ENCODE assay signal across 18 mouse cellular contexts in the genomic region with DNA sequence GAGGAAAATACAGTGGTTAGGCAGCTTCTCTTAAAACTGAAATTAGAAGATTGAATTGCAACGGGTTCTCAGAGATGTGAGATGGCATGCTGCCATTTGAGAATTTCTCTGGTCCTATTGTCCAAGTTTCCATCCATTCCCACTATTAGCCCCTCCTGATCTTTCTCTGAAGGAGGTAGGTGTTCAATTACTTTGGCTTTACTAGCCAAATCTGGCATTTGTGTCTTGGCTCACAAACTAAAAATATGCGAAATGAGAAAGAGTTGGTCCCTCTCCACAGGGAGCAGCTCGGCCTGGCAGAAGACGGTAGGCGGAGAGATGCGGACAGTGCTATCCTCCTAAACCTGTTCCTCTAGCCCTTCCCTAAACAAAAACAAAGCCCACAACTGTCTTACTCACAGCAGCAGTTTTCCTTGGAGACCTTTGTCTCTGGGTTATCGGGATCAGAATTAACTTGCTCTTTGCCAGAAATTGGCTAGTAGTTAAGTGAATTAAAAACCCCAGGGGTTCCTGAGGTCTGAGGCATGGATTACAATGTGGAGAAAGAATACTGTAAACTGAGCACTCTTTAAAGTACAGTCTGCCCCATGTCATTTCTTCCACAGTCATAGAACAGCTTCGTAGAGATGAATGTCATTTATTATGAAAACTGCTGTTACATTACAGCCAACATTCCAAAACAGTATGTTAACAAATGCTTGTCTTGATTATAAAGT. TPM values are rescaled to one million over a fixed set of nuclear protein-coding genes. Genes with fewer than 3 reads are reported as not detected.
DNase-seq lines count a peak whose midpoint lies in the region; ATAC-seq and TF ChIP-seq lines count a peak whose summit lies in the region.
"Had no signal": no experiment of that assay in that cellular context is flagged by ENCODE, and none has a peak within 500 bp of the region (broad histone marks: within the 10 kb centered on the region; RNA-seq: fewer than 3 reads in every experiment).

No protein-coding gene starts in this region.

- ATAC-seq in heart, embryonic 12.5 days (ENCODE audit: insufficient number of reproducible peaks, low FRiP score): no peak
- peak; percentile 54 for ATAC-seq in Patski
- peak; percentile 50; the same call in 1 of the 2 replicates for ATAC-seq in limb, embryonic 14.5 days (ENCODE audit: low FRiP score, low read depth)
- no peak for ATAC-seq in hindbrain, embryonic 16.5 days
- ATAC-seq: CD4-positive, CD25-positive, alpha-beta regulatory T cell, adult 4 months; intestine, postnatal 0 days had no signal

- peak; percentile 40 for DNase-seq in heart, adult 11 months
- no peak for DNase-seq in Patski (ENCODE audit: low read depth, low spot score)
- peak; percentile 67 for DNase-seq in cerebellum, adult 9-10 months
- peak; percentile 61 for DNase-seq in limb, embryonic 14.5 days (ENCODE audit: low spot score)
- no peak for DNase-seq in yolk sac, embryonic 10.5 days (ENCODE audit: low spot score)
- DNase-seq in thymus, postnatal 0 days (ENCODE audit: low spot score): no peak
- DNase-seq: heart, adult 18-20 months; kidney, postnatal 25 days; left cerebral cortex, postnatal 4 days; lung, postnatal 10 days; spleen, adult 18-20 months had no signal

- H3K4me2 ChIP-seq in heart, embryonic 12.5 days: no peak overlapping the region
- no peak overlapping the region for H3K4me2 ChIP-seq in limb, embryonic 14.5 days (replicated peaks; ENCODE audit: low read depth, low read length, severe bottlenecking)
- no peak overlapping the region for H3K4me2 ChIP-seq in hindbrain, embryonic 16.5 days (ENCODE audit: low read length)
- H3K4me2 ChIP-seq: hindbrain, embryonic 12.5 days; liver, embryonic 15.5 days had no signal

- no peak for TF ChIP-seq CTCF in Patski (IDR thresholded peaks at IDR 0.05)

- 76% methylated on average over 8 of the region's 8 CpGs for WGBS in heart, embryonic 12.5 days
- WGBS in limb, embryonic 14.5 days: 50% methylated on average over 8 of the region's 8 CpGs
- 42% methylated on average over 8 of the region's 8 CpGs for WGBS in hindbrain, embryonic 16.5 days

- H3K27ac ChIP-seq in heart, embryonic 12.5 days (ENCODE audit: poor library complexity, severe bottlenecking): no peak overlapping the region
- no peak overlapping the region for H3K27ac ChIP-seq in limb, embryonic 14.5 days (replicated peaks; ENCODE audit: low read depth, low read length)
- no peak overlapping the region for H3K27ac ChIP-seq in hindbrain, embryonic 16.5 days (ENCODE audit: low read depth, low read length)
- H3K27ac ChIP-seq: hindbrain, embryonic 12.5 days; liver, embryonic 15.5 days had no signal

- POLR2A ChIA-PET in Patski (lab: Charles Lee): interaction anchor here (0.6 to 0.8 kb wide), 2 partner anchors 11 to 75 kb away, joined by 3 read pairs; no protein-coding TSS in a partner anchor

- in situ Hi-C loops in Patski (cut with MboI; ENCODE audit: low pct_unique_long_range_greater_than_20kb): no loop called here

- peaks cover 37% of the 10 kb centered on the region for H3K36me3 ChIP-seq in heart, embryonic 12.5 days
- H3K36me3 ChIP-seq in limb, embryonic 14.5 days (ENCODE audit: control insufficient read depth, insufficient read depth, low read length): peaks cover 22% of the 10 kb centered on the region
- H3K36me3 ChIP-seq in hindbrain, embryonic 16.5 days (ENCODE audit: control insufficient read depth, insufficient read depth, low read length): peaks cover 18% of the 10 kb centered on the region

- no peak for TF ChIP-seq POLR2A in limb, embryonic 14.5 days (IDR thresholded peaks at IDR 0.05; ENCODE audit: borderline replicate concordance, extremely low read depth, insufficient read depth, insufficient read length)

- no peaks in the 10 kb centered on the region for H3K27me3 ChIP-seq in heart, embryonic 12.5 days (replicated peaks)
- no peaks in the 10 kb centered on the region for H3K27me3 ChIP-seq in Patski
- no peaks in the 10 kb centered on the region for H3K27me3 ChIP-seq in limb, embryonic 14.5 days (ENCODE audit: control insufficient read depth, insufficient read depth, low read length)
- H3K27me3 ChIP-seq in hindbrain, embryonic 16.5 days (replicated peaks; ENCODE audit: control insufficient read depth, insufficient read depth, low read length): no peaks in the 10 kb centered on the region
- H3K27me3 ChIP-seq: hindbrain, embryonic 12.5 days; liver, embryonic 15.5 days had no signal

- no peak overlapping the region for H3K4me3 ChIP-seq in heart, embryonic 12.5 days
- no peak overlapping the region for H3K4me3 ChIP-seq in limb, embryonic 14.5 days (replicated peaks; ENCODE audit: low read length)
- H3K4me3 ChIP-seq in hindbrain, embryonic 16.5 days (ENCODE audit: low read length): no peak overlapping the region
- H3K4me3 ChIP-seq: hindbrain, embryonic 12.5 days; liver, embryonic 15.5 days; midbrain, embryonic 10.5 days had no signal

- no peak overlapping the region for H3K9ac ChIP-seq in heart, embryonic 12.5 days
- no peak overlapping the region for H3K9ac ChIP-seq in limb, embryonic 14.5 days (ENCODE audit: low read depth, low read length, severe bottlenecking)
- no peak overlapping the region for H3K9ac ChIP-seq in hindbrain, embryonic 16.5 days (ENCODE audit: low read depth, low read length)
- H3K9ac ChIP-seq: hindbrain, embryonic 12.5 days; liver, embryonic 15.5 days had no signal

- no peaks in the 10 kb centered on the region for H3K9me3 ChIP-seq in heart, embryonic 12.5 days (replicated peaks)
- H3K9me3 ChIP-seq in limb, embryonic 14.5 days (ENCODE audit: control insufficient read depth, low read length): no peaks in the 10 kb centered on the region
- H3K9me3 ChIP-seq in hindbrain, embryonic 16.5 days (ENCODE audit: control insufficient read depth, low read length): no peaks in the 10 kb centered on the region
- H3K9me3 ChIP-seq: hindbrain, embryonic 12.5 days; liver, embryonic 15.5 days; midbrain, embryonic 10.5 days had no signal

- CTCF ChIA-PET in Patski (lab: Charles Lee): interaction anchor here (0.7 to 2.7 kb wide), 4 partner anchors 11 to 75 kb away, joined by 3 to 8 read pairs (median 4); a partner anchor contains a TSS

- no peaks in the 10 kb centered on the region for H3K4me1 ChIP-seq in heart, embryonic 12.5 days (replicated peaks)
- H3K4me1 ChIP-seq in limb, embryonic 14.5 days (ENCODE audit: control insufficient read depth, insufficient read depth, low read length): peaks cover 6% of the 10 kb centered on the region; the same call in 1 of the 2 replicates
- H3K4me1 ChIP-seq in hindbrain, embryonic 16.5 days (ENCODE audit: control insufficient read depth, insufficient read depth, low read depth, low read length): no peaks in the 10 kb centered on the region
- H3K4me1 ChIP-seq: hindbrain, embryonic 12.5 days; liver, embryonic 15.5 days had no signal

RNA-seq across cellular contexts. Expression of a gene that starts 0.7 kb away (rescaled TPM):
- polyA plus RNA-seq in heart, embryonic 12.5 days (2016; fragmentation: Nextera tagmentation; extraction: Ambion mirVana): 0.29 and 0.35 TPM in 2 replicates
- 0.67 TPM for polyA plus RNA-seq in Patski (2021)
- polyA plus RNA-seq in limb, embryonic 14.5 days (2012; rRNA removed): 1.00 and 1.0 TPM in 2 replicates
- 0.32 and 0.40 TPM in 2 replicates for polyA plus RNA-seq in limb, embryonic 14.5 days (2014; fragmentation: Nextera tagmentation; extraction: Ambion mirVana)
- polyA plus RNA-seq in thymus, postnatal 0 days (2015; fragmentation: Nextera tagmentation; extraction: Ambion mirVana): 4.8 and 6.2 TPM in 2 replicates
- 0.61 and 0.84 TPM in 2 replicates for polyA plus RNA-seq in hindbrain, embryonic 16.5 days (2015; fragmentation: Nextera tagmentation; extraction: Ambion mirVana)
- polyA plus RNA-seq: CD4-positive, CD25-positive, alpha-beta regulatory T cell, adult 4 months had no signal

RNA-seq across cellular contexts. Expression of a gene that starts 42.3 kb away (rescaled TPM):
- polyA plus RNA-seq in heart, embryonic 12.5 days (2016; fragmentation: Nextera tagmentation; extraction: Ambion mirVana): 17.6 and 22.2 TPM in 2 replicates
- 35.2 TPM for polyA plus RNA-seq in Patski (2021)
- polyA plus RNA-seq in limb, embryonic 14.5 days (2012; rRNA removed): 24.4 and 26.0 TPM in 2 replicates
- polyA plus RNA-seq in limb, embryonic 14.5 days (2014; fragmentation: Nextera tagmentation; extraction: Ambion mirVana): 33.3 and 36.8 TPM in 2 replicates
- polyA plus RNA-seq in thymus, postnatal 0 days (2015; fragmentation: Nextera tagmentation; extraction: Ambion mirVana): 12.2 and 14.4 TPM in 2 replicates
- 44.2 and 51.0 TPM in 2 replicates for polyA plus RNA-seq in hindbrain, embryonic 16.5 days (2015; fragmentation: Nextera tagmentation; extraction: Ambion mirVana)

Comparison
In these comparisons a context has a peak if more than half of its experiments do, and no peak if none do; other contexts are left out.
1. DNase-seq: peak in heart, adult 11 months (single experiment), cerebellum, adult 9-10 months (single experiment) and limb, embryonic 14.5 days (single experiment); none in Patski (single experiment), yolk sac, embryonic 10.5 days (single experiment) and thymus, postnatal 0 days (single experiment).
2. ATAC-seq: peak in Patski (single experiment) and limb, embryonic 14.5 days (single experiment); none in heart, embryonic 12.5 days (single experiment) and hindbrain, embryonic 16.5 days (single experiment).